Mouse (Mus musculus): Measurements from ENCODE around the gene Miga2. TPM values are rescaled to one million over a fixed set of nuclear protein-coding genes. Genes with fewer than 3 reads are reported as not detected.

Miga2 gene
- polyA plus RNA-seq, 1 experiment from 2014 or later = 16.8 TPM

DNA sequence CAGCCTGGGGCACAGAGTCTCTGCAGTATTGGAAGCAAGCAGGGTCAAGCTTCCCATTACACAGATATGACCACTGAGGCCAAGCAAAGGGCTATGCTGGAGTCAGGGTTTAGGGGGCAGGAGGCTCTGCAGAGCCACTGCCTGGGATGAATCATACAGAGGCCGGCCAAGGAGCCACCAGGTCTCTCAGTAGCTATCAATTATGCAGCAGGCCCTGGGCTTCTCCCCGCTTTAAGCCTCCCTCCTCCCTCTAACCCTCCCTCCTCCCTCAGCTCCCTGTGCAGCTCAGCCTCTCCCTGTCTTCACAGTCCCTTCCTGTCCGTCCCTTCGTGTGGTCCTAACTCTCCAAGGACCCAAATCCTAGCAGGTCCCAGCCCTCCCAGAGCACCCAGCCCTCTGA lies 7.8 kb upstream of the Miga2 start:
- H3K27me3 ChIP-seq (ENCODE audit: control insufficient read depth, insufficient read depth, low read length) = no peaks in the 10 kb centered on the region
- DNase-seq (ENCODE audit: low spot score) (peak; percentile 29), ATAC-seq (ENCODE audit: low FRiP score, low TSS enrichment) (no peak)
- H3K4me3 ChIP-seq (ENCODE audit: low read depth, low read length) = no peak overlapping the region
- 0 out of 2 replicates have a peak overlapping the region, but pooled peaks have one; percentile 27 for H3K9ac ChIP-seq (ENCODE audit: low read length)
- WGBS = 24% methylated on average over 4 of the region's 4 CpGs
- peak overlapping the region; percentile 89 for H3K27ac ChIP-seq (replicated peaks)
- H3K4me2 ChIP-seq (replicated peaks; ENCODE audit: low read depth) = no peak overlapping the region; the same call in 1 of the 2 replicates
- peaks cover 13% of the 10 kb centered on the region for H3K4me1 ChIP-seq (replicated peaks; ENCODE audit: control insufficient read depth, insufficient read depth)
- TF ChIP-seq EP300 (optimal IDR thresholded peaks at IDR 0.05) (no peak), CTCF (IDR thresholded peaks at IDR 0.05; ENCODE audit: low read depth) (no peak)
- H3K9me3 ChIP-seq (ENCODE audit: control insufficient read depth, low read length) = no peaks in the 10 kb centered on the region
- H3K36me3 ChIP-seq (ENCODE audit: control insufficient read depth, insufficient read depth, low read length) = peaks cover 7% of the 10 kb centered on the region; the same call in 1 of the 2 replicates

DNA sequence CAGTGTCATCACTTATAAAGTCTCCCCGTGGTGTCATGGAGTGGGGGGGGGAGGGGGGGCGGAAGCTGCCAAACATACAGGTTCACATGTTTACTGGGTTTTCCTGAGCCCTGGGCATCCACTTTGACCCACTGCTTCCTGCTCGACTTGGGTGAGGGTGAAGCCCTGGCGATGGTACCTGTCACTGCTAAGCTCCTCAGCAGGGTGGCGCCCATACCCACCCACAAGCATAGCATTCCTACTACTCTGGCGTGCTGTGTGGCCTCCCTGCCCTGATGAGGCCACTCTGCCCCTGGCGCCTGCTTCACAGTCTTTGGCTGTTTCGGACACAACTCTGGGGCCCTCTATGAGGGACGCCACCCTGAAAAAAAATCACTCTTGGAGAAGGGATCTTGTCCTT lies 7.1 kb upstream of the Miga2 start:
- DNase-seq (ENCODE audit: low spot score) (peak; percentile 58), ATAC-seq (ENCODE audit: low FRiP score, low TSS enrichment) (peak; percentile 45)
- Histone ChIP-seq H3K4me1 (replicated peaks; ENCODE audit: control insufficient read depth, insufficient read depth) (peaks cover 13% of the 10 kb centered on the region), H3K4me2 (replicated peaks; ENCODE audit: low read depth) (no peak overlapping the region), H3K4me3 (ENCODE audit: low read depth, low read length) (no peak overlapping the region), H3K27ac (replicated peaks) (peak overlapping the region; percentile 89), H3K27me3 (ENCODE audit: control insufficient read depth, insufficient read depth, low read length) (no peaks in the 10 kb centered on the region), H3K9me3 (ENCODE audit: control insufficient read depth, low read length) (no peaks in the 10 kb centered on the region), H3K36me3 (ENCODE audit: control insufficient read depth, insufficient read depth, low read length) (peaks cover 7% of the 10 kb centered on the region; the same call in 1 of the 2 replicates), H3K9ac (ENCODE audit: low read length) (no peak overlapping the region)
- 42% methylated on average over 8 of the region's 9 CpGs for WGBS
- TF ChIP-seq CTCF (IDR thresholded peaks at IDR 0.05; ENCODE audit: low read depth) (peak; percentile 22; the same call in 1 of the 2 replicates), EP300 (optimal IDR thresholded peaks at IDR 0.05) (no peak)

DNA sequence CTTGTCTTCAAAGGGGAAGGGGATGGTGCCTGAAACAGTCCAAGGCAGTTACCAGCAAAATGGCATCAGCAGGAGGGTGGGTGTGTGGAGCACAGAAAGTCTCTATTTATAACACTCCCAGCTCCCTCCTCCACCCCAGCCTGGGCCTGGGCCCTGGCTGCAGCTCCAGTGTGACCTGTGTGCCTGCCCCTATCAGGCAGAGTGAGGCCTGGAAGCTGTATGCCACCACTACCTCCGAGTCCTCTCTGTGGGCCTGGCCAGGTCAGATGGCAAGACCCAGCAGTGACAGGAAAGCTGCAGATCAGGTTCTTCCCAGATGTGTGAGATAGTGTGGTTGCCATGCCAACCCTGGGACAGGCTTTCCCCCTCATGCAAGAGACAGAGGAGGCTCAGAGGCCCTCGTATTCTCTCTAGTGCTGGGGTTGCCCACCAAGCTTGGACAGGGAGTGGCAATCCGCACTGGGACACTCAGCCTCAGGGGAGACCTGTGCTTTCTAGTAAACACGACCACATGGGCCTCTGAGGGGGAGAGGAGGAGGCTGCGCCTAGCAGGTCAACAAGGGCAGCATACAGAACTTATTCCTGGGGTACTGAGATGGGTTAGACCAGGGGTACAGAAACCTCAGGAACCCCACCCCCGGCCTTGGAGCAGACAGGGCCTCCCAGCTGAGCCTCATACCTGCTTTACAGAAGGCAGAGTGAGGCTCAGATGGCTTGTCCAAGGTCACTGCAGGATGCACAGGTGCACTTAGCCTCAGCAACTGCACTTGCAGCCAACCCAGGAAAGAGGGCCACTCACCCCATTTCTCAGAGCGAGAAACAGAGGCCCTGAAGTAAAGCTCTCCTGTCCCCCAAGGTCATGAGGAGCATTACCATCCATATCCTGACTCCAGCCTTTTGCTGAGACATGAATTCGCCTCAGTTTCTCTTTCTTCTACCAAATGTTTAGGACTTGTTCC lies 6.2 kb upstream of the Miga2 start:
- TF ChIP-seq EP300 (optimal IDR thresholded peaks at IDR 0.05) (no peak), CTCF (IDR thresholded peaks at IDR 0.05; ENCODE audit: low read depth) (no peak)

DNA sequence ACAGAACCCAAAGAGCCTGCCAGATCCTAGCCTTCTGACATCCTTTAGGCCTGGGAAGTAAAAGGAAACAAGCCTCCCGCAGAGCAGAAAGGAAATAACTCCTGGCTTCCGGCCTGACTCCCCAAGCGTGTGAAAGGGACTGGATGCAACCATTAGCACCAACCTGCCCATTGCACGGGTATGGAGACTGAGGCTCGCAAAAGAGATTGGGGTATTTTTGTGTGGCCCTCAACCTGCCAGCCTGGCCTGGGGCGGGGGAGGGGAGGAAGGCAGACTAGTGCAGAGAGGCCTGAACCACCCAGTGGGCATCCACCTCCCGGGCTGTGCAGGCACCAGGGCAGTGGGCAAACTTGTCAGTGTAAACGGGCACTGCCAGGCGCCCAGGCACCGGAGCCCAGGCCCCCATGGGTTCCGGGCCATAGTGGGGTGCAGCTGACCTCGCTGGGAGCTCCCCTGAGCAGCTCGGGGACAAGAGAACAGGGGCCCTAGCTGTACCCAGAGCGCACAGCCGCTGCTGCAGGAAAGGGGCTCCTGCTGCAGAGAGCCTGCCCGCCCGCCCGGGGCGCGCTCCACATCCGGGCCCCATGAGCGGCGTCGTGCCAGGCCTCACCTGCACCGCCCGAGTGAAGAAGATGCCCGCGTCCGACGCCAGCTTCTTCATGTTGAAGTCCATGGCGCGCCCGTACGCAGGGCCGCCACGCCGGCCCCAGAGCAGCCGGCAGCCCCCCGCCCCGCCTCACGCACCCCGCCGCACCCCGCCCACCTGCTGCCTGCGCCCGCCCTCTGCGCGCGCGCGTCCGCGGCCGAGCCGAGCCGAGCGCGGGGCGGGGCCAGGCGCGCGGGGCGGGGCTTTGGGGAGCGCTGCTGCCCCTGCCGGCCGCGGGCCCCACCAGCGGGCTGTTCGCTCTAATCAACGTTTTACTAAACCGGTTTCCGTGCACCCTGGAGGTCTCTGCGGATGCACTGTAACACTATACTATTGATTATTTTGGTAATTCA lies 5.2 kb upstream of the Miga2 start, which contains the start of gene Sh3glb2:
TSS of gene Sh3glb2 (minus strand) at position 805 of the 999 bp plus-strand sequence.
- TF ChIP-seq EP300 (optimal IDR thresholded peaks at IDR 0.05) (no peak), CTCF (IDR thresholded peaks at IDR 0.05; ENCODE audit: low read depth) (peak; percentile 56)
- DNase-seq (ENCODE audit: low spot score) (peak; percentile 90), ATAC-seq (ENCODE audit: low FRiP score, low TSS enrichment) (peak; percentile 64)
- WGBS = 2% methylated on average over 58 of the region's 73 CpGs
- peak within 1 kb of the TSS; percentile 81 for H3K4me3 ChIP-seq (ENCODE audit: low read depth, low read length)
- H3K9me3 ChIP-seq (ENCODE audit: control insufficient read depth, low read length) = no peaks in the 10 kb centered on the region
- H3K27ac ChIP-seq (replicated peaks) = peak within 1 kb of the TSS; percentile 89
- no peaks in the 10 kb centered on the region for H3K36me3 ChIP-seq (ENCODE audit: control insufficient read depth, insufficient read depth, low read length)
- H3K27me3 ChIP-seq (ENCODE audit: control insufficient read depth, insufficient read depth, low read length) = no peaks in the 10 kb centered on the region
- peak within 1 kb of the TSS; percentile 76 for H3K9ac ChIP-seq (ENCODE audit: low read length)
- H3K4me2 ChIP-seq (replicated peaks; ENCODE audit: low read depth) = peak within 1 kb of the TSS; percentile 93
- peaks cover 13% of the 10 kb centered on the region for H3K4me1 ChIP-seq (replicated peaks; ENCODE audit: control insufficient read depth, insufficient read depth)

More for the DNA sequence above, 6.2 kb upstream of the Miga2 start:
- Histone ChIP-seq H3K4me3 (ENCODE audit: low read depth, low read length) (peak overlapping the region; percentile 81), H3K9ac (ENCODE audit: low read length) (peak overlapping the region; percentile 76), H3K27ac (replicated peaks) (peak overlapping the region; percentile 89), H3K9me3 (ENCODE audit: control insufficient read depth, low read length) (no peaks in the 10 kb centered on the region), H3K4me1 (replicated peaks; ENCODE audit: control insufficient read depth, insufficient read depth) (peaks cover 13% of the 10 kb centered on the region), H3K4me2 (replicated peaks; ENCODE audit: low read depth) (peak overlapping the region; percentile 93), H3K36me3 (ENCODE audit: control insufficient read depth, insufficient read depth, low read length) (peaks cover 3% of the 10 kb centered on the region; the same call in 1 of the 2 replicates), H3K27me3 (ENCODE audit: control insufficient read depth, insufficient read depth, low read length) (no peaks in the 10 kb centered on the region)
- ATAC-seq (ENCODE audit: low FRiP score, low TSS enrichment) (no peak; the same call in 1 of the 2 replicates), DNase-seq (ENCODE audit: low spot score) (peak; percentile 29)
- 39% methylated on average over 8 of the region's 8 CpGs for WGBS

DNA sequence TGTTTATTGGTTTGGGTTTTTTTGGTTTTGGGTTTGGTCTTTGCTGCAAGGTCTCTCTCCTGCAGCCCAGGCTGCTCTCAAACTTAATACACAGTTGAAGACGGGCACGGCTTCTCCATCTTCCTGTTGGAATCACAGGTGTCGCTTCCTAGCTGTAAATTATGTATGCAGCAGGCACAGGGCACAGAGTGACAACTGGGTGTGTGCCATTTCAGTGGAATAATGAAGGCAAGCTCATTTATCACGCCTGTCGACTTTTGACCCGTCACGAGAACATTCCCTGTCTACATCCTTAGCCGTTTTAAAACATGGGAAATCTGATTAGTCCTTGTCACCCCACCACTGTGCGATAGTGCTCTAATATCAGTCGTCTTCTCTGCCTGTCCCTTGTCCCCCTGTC lies 3.4 kb upstream of the Miga2 start:
- no peaks in the 10 kb centered on the region for H3K36me3 ChIP-seq (ENCODE audit: control insufficient read depth, insufficient read depth, low read length)
- no peaks in the 10 kb centered on the region for H3K9me3 ChIP-seq (ENCODE audit: control insufficient read depth, low read length)
- 48% methylated on average over 10 of the region's 10 CpGs for WGBS
- H3K27me3 ChIP-seq (ENCODE audit: control insufficient read depth, insufficient read depth, low read length) = no peaks in the 10 kb centered on the region
- no peak overlapping the region for H3K9ac ChIP-seq (ENCODE audit: low read length)
- TF ChIP-seq EP300 (optimal IDR thresholded peaks at IDR 0.05) (no peak), CTCF (IDR thresholded peaks at IDR 0.05; ENCODE audit: low read depth) (no peak)
- no peak for ATAC-seq (ENCODE audit: low FRiP score, low TSS enrichment)
- no peak for DNase-seq (ENCODE audit: low spot score)
- H3K4me2 ChIP-seq (replicated peaks; ENCODE audit: low read depth) = no peak overlapping the region
- H3K27ac ChIP-seq (replicated peaks) = no peak overlapping the region
- no peak overlapping the region for H3K4me3 ChIP-seq (ENCODE audit: low read depth, low read length)
- peaks cover 18% of the 10 kb centered on the region for H3K4me1 ChIP-seq (replicated peaks; ENCODE audit: control insufficient read depth, insufficient read depth)

Measured in stomach, postnatal 0 days (tissue).